Mouse (Mus musculus): ENCODE measurements at regions not wholly inside any gene's neighbourhood (a gene's known extent, or its start where the extent isn't known, plus 50 kb on each side); places are given as distances from the start of the nearest gene placed in this dataset.

- TF ChIP-seq EP300 (IDR thresholded peaks at IDR 0.05; ENCODE audit: insufficient read depth, low read depth, low read length) (no peak), POLR2A (IDR thresholded peaks at IDR 0.05; ENCODE audit: insufficient read depth, low read length) (no peak), CTCF (IDR thresholded peaks at IDR 0.05; ENCODE audit: low read depth, low read length) (no peak)
Observed at GRCm38 (mm10) chr1:190483366-190483765, 312.9 kb upstream of the Prox1 start.

Measured in ES-Bruce4 (cell line).